Mouse (Mus musculus): Measurements from ENCODE around the gene Kpnb1. TPM values are rescaled to one million over a fixed set of nuclear protein-coding genes. Genes with fewer than 3 reads are reported as not detected.

Kpnb1 gene
- polyA plus RNA-seq, 1 experiment from 2014 or later: 39.3 TPM

DNA sequence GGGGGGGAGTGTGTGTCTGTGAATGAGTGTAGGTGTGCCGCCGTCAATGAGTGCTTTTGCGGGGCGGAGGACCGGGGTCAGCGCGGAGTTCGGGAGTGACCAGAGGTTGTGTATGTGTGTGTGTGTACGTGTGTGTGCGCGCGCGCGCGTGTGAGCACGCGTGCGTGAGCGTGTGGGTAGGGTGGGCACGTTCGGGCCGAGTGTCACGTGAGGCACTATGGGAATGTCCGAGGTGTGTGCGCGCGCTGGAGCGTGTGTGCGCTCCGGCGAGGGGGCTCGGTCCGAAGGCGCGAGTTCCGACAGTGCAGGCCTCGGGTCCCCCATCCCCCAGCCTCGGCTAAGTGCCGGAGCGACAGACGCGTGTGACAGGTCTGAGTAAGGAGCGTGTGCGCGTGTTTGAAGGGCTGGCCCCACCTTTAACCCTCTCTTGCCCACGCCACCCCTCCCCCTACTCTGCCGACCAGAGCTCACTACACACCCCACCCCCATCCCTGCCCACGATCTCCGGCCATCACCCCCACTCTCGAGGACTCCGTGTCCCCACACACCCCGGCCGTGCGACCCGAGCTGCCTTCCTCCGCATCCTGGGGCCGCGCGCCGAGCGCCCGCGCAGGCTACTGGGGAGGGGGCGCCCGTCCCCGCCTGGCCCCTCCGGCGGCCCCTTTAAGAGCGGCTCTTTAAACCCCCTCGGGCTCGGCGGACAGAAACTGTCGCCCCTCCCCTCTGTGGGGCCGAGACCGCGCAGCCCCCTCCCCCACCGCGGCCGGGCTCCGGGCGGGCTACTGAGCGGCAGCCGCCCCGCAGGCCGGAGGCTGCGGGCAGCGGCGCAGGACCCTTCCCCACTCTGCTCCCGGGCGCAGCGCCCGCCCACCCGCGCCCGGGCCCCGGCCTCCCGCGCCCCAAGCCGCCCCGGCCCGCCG, 37.0 kb downstream of the Kpnb1 start:
- H3K27ac ChIP-seq: peak overlapping the region; percentile 59
- H3K4me3 ChIP-seq: peak overlapping the region; percentile 66
- peaks cover 29% of the 10 kb centered on the region for H3K36me3 ChIP-seq
- peak; percentile 28; the same call in 1 of the 2 replicates for ATAC-seq
- peak overlapping the region; percentile 92 for H3K4me2 ChIP-seq
- H3K9me3 ChIP-seq (replicated peaks): no peaks in the 10 kb centered on the region
- WGBS (ENCODE audit: insufficient replicate concordance): 3% methylated on average over 92 of the region's 102 CpGs
- H3K27me3 ChIP-seq (replicated peaks): peaks cover 59% of the 10 kb centered on the region
- peaks cover 53% of the 10 kb centered on the region for H3K4me1 ChIP-seq
- H3K9ac ChIP-seq: peak overlapping the region; percentile 67

DNA sequence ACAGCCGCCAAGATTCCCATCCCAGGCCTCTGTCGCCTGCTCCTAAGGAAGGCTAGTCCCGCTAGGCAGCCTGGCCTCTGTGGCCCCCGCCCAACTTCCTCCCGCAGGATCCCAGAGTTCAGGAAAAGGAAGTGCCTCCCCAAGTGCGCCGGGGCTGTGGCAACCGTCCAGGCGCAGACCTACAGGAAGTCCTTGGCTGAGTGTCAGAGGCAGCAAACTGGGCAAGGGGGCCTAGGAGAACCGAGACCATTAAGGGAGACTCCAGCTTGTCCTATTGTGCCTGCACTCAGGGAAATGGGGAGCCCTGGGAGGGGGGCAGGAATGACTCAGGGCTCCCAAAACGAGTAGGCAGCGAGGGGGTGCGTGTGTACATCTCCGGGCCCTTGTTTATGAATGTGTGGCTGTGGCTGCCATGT, 37.7 kb downstream of the Kpnb1 start:
- peak; percentile 20; the same call in 1 of the 2 replicates for ATAC-seq
- peak overlapping the region; percentile 67; the same call in 1 of the 2 replicates for H3K9ac ChIP-seq
- H3K4me2 ChIP-seq: peak overlapping the region; percentile 92
- H3K9me3 ChIP-seq (replicated peaks): no peaks in the 10 kb centered on the region
- H3K36me3 ChIP-seq: peaks cover 29% of the 10 kb centered on the region
- peaks cover 59% of the 10 kb centered on the region for H3K27me3 ChIP-seq (replicated peaks)
- WGBS (ENCODE audit: insufficient replicate concordance): 7% methylated on average over 14 of the region's 14 CpGs
- H3K27ac ChIP-seq: peak overlapping the region; percentile 59
- peak overlapping the region; percentile 66 for H3K4me3 ChIP-seq
- peaks cover 53% of the 10 kb centered on the region for H3K4me1 ChIP-seq

DNA sequence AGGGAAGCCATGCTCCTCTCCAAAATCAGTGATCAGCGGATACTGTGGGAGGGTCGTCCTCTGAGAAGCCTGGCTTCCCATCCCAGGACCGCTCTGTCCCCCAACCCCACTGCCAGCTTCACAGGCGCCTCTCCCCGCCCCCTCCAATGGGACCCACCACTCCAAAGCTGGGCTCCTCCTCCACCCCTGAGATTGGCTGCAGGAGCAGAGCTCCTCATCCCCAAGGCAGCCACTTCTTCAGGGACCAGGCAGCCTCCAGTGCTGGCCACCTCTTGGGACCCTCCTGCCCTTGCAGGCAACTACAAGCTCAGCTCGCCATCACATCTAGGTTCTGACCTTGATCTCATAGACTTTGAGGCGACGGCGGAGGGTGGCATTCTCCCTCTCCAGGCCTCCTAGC, 38.7 kb downstream of the Kpnb1 start:
- ATAC-seq: no peak
- Histone ChIP-seq H3K27ac (peak overlapping the region; percentile 59; the same call in 1 of the 2 replicates), H3K4me1 (peaks cover 53% of the 10 kb centered on the region), H3K27me3 (replicated peaks) (peaks cover 59% of the 10 kb centered on the region), H3K9me3 (replicated peaks) (no peaks in the 10 kb centered on the region), H3K4me2 (peak overlapping the region; percentile 92), H3K4me3 (peak overlapping the region; percentile 66), H3K9ac (no peak overlapping the region), H3K36me3 (peaks cover 29% of the 10 kb centered on the region)
- WGBS (ENCODE audit: insufficient replicate concordance): 53% methylated on average over 9 of the region's 9 CpGs

DNA sequence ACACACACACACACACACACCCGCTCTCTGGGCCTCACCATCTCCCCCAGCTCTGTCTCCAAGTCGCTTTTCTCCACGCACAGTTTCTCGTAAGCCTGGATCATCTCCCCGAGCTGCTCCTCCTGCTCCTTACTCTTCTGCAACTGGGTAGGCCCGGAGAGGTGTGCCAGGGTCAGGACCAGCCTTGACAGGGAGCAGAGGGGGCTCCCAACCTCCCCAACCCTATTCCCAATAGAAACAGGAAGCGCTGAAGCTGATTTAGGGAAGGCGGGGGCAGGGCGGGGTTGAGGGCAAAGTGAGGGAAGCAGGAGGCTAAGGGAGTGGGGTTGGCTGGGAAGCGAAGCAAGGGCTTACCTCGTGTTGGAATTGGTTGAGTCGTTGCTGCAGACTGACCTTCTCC, 39.1 kb downstream of the Kpnb1 start:
- Histone ChIP-seq H3K36me3 (peaks cover 29% of the 10 kb centered on the region), H3K27me3 (replicated peaks) (peaks cover 59% of the 10 kb centered on the region), H3K9me3 (replicated peaks) (no peaks in the 10 kb centered on the region), H3K4me3 (peak overlapping the region; percentile 66; the same call in 1 of the 2 replicates), H3K27ac (no peak overlapping the region), H3K9ac (no peak overlapping the region), H3K4me2 (peak overlapping the region; percentile 92), H3K4me1 (peaks cover 53% of the 10 kb centered on the region)
- ATAC-seq: no peak
- 43% methylated on average over 12 of the region's 12 CpGs for WGBS (ENCODE audit: insufficient replicate concordance)

GRCm38 (mm10) chr11:97147333-97147732, 40.3 kb downstream of the Kpnb1 start:
- WGBS (ENCODE audit: insufficient replicate concordance): 58% methylated on average over 8 of the region's 8 CpGs
- Histone ChIP-seq H3K4me2 (no peak overlapping the region), H3K27ac (no peak overlapping the region), H3K4me3 (no peak overlapping the region), H3K27me3 (replicated peaks) (peaks cover 51% of the 10 kb centered on the region), H3K9me3 (replicated peaks) (no peaks in the 10 kb centered on the region), H3K36me3 (peaks cover 29% of the 10 kb centered on the region), H3K4me1 (peaks cover 58% of the 10 kb centered on the region), H3K9ac (no peak overlapping the region)
- no peak for ATAC-seq

DNA sequence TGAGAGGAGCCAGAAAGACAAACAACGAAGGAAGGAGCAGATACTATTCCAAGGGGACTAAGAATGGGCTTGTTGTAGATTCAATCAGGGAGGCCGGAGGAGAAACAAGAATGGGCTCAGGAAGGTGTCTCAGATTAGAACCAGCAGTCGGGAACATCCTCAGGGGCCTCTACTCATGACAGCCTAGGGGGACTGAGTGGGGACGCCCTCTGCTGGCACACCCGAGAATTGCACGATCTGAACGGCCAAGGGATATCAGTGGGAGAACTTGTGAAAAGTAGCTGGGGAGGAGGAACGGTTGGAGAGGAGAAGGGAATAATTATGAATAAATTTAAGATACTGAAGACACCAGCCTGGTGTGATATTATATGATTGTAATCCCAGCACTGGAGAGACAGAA, 41.0 kb downstream of the Kpnb1 start:
- Histone ChIP-seq H3K9ac (no peak overlapping the region), H3K27me3 (replicated peaks) (peaks cover 50% of the 10 kb centered on the region), H3K9me3 (replicated peaks) (no peaks in the 10 kb centered on the region), H3K36me3 (peaks cover 29% of the 10 kb centered on the region), H3K27ac (no peak overlapping the region), H3K4me1 (peaks cover 55% of the 10 kb centered on the region), H3K4me3 (no peak overlapping the region), H3K4me2 (no peak overlapping the region)
- WGBS (ENCODE audit: insufficient replicate concordance): 14% methylated on average over 8 of the region's 8 CpGs
- ATAC-seq: no peak

GRCm38 (mm10) chr11:97145951-97146350, 41.7 kb downstream of the Kpnb1 start:
- Histone ChIP-seq H3K4me1 (peaks cover 50% of the 10 kb centered on the region), H3K4me3 (no peak overlapping the region), H3K4me2 (no peak overlapping the region), H3K27me3 (replicated peaks) (peaks cover 50% of the 10 kb centered on the region), H3K27ac (no peak overlapping the region), H3K9me3 (replicated peaks) (no peaks in the 10 kb centered on the region), H3K9ac (no peak overlapping the region), H3K36me3 (peaks cover 29% of the 10 kb centered on the region)
- no peak for ATAC-seq
- WGBS (ENCODE audit: insufficient replicate concordance): 65% methylated on average over 9 of the region's 9 CpGs

GRCm38 (mm10) chr11:97145320-97145719, 42.4 kb downstream of the Kpnb1 start:
- H3K36me3 ChIP-seq: peaks cover 29% of the 10 kb centered on the region
- H3K27me3 ChIP-seq (replicated peaks): peaks cover 49% of the 10 kb centered on the region
- H3K4me1 ChIP-seq: peaks cover 44% of the 10 kb centered on the region
- H3K4me3 ChIP-seq: no peak overlapping the region
- H3K9me3 ChIP-seq (replicated peaks): no peaks in the 10 kb centered on the region
- ATAC-seq: no peak
- WGBS (ENCODE audit: insufficient replicate concordance): 47% methylated on average over 2 of the region's 2 CpGs
- H3K4me2 ChIP-seq: no peak overlapping the region
- no peak overlapping the region for H3K27ac ChIP-seq
- no peak overlapping the region for H3K9ac ChIP-seq

- ATAC-seq: no peak
- H3K4me2 ChIP-seq: no peak overlapping the region
- H3K4me1 ChIP-seq: peaks cover 36% of the 10 kb centered on the region
- H3K4me3 ChIP-seq: no peak overlapping the region
- WGBS (ENCODE audit: insufficient replicate concordance): 50% methylated on average over 9 of the region's 9 CpGs
- H3K27ac ChIP-seq: no peak overlapping the region
- no peak overlapping the region for H3K9ac ChIP-seq
- H3K9me3 ChIP-seq (replicated peaks): no peaks in the 10 kb centered on the region
- peaks cover 34% of the 10 kb centered on the region for H3K36me3 ChIP-seq
- peaks cover 49% of the 10 kb centered on the region for H3K27me3 ChIP-seq (replicated peaks)
Observed at GRCm38 (mm10) chr11:97143196-97143900, 44.3 kb downstream of the Kpnb1 start.

GRCm38 (mm10) chr11:97142159-97142608, 45.5 kb downstream of the Kpnb1 start:
- 36% methylated on average over 8 of the region's 8 CpGs for WGBS (ENCODE audit: insufficient replicate concordance)
- no peak overlapping the region for H3K4me2 ChIP-seq
- peaks cover 47% of the 10 kb centered on the region for H3K27me3 ChIP-seq (replicated peaks)
- no peak overlapping the region for H3K9ac ChIP-seq
- ATAC-seq: no peak
- H3K9me3 ChIP-seq (replicated peaks): no peaks in the 10 kb centered on the region
- H3K4me1 ChIP-seq: peaks cover 38% of the 10 kb centered on the region
- H3K36me3 ChIP-seq: peaks cover 34% of the 10 kb centered on the region; the same call in 1 of the 2 replicates
- no peak overlapping the region for H3K27ac ChIP-seq
- H3K4me3 ChIP-seq: no peak overlapping the region

GRCm38 (mm10) chr11:97140811-97141210, 46.9 kb downstream of the Kpnb1 start:
- no peak overlapping the region for H3K27ac ChIP-seq
- H3K27me3 ChIP-seq (replicated peaks): peaks cover 57% of the 10 kb centered on the region
- peaks cover 33% of the 10 kb centered on the region; the same call in 1 of the 2 replicates for H3K36me3 ChIP-seq
- ATAC-seq: no peak
- WGBS (ENCODE audit: insufficient replicate concordance): 58% methylated on average over 4 of the region's 4 CpGs
- H3K4me3 ChIP-seq: no peak overlapping the region
- H3K9me3 ChIP-seq (replicated peaks): no peaks in the 10 kb centered on the region
- peaks cover 36% of the 10 kb centered on the region for H3K4me1 ChIP-seq
- no peak overlapping the region for H3K4me2 ChIP-seq
- no peak overlapping the region for H3K9ac ChIP-seq

DNA sequence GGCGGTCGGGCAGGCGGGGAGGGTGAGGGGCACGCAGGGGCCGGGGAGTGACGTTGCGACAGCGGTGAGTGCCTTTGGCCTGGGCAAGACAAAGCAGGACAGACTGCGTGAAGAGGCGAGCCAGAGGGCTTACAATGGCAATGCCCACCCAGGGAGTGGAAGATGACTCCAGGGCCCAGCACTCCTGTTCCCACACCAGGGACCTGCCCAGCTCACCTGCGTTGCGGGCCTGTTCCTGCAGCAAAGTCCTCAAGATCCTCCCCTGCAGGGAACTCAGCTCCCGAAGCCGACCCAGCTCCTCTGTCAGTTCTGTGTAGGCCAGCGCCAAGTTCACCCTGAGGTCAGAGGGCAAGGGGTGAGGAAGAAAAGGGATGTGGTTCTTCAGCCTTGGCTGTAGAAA, 48.4 kb downstream of the Kpnb1 start:
- Histone ChIP-seq H3K4me2 (peak overlapping the region; percentile 36), H3K4me3 (no peak overlapping the region), H3K9ac (no peak overlapping the region), H3K4me1 (peaks cover 36% of the 10 kb centered on the region), H3K36me3 (peaks cover 19% of the 10 kb centered on the region; the same call in 1 of the 2 replicates), H3K27me3 (replicated peaks) (peaks cover 67% of the 10 kb centered on the region), H3K27ac (no peak overlapping the region), H3K9me3 (replicated peaks) (no peaks in the 10 kb centered on the region)
- no peak for ATAC-seq
- WGBS (ENCODE audit: insufficient replicate concordance): 64% methylated on average over 15 of the region's 15 CpGs
